Mouse (Mus musculus) heart, postnatal 0 days (tissue): ENCODE data around the gene Pax5.

Experiments
- CTCF ChIP-seq: IDR thresholded peaks from 2 replicates; pipeline ENCODE4 v1.5.1; 2016; ENCODE audit warnings: antibody characterized with exemption, control low read depth, low read depth
- EP300 ChIP-seq: IDR thresholded peaks from 2 replicates; pipeline ENCODE4 v1.6.1; 2016; ENCODE audit warnings: antibody characterized with exemption, low read depth

GRCm38 (mm10) chr4:44706865-44707264 lies 3.4 kb downstream of the Pax5 start:
- no peak for TF ChIP-seq EP300
- TF ChIP-seq CTCF: no peak
